In genomic region chr5:90949499-90949898, GRCm38 (mm10) we compare ENCODE assay signal across 27 mouse cellular contexts. TPM values are rescaled to one million over a fixed set of nuclear protein-coding genes. Genes with fewer than 3 reads are reported as not detected.
DNase-seq lines count a peak whose midpoint lies in the region; ATAC-seq and TF ChIP-seq lines count a peak whose summit lies in the region.
"Had no signal": no experiment of that assay in that cellular context is flagged by ENCODE, and none has a peak within 500 bp of the region (broad histone marks: within the 10 kb centered on the region; RNA-seq: fewer than 3 reads in every experiment).

No protein-coding gene starts in this region.

- ATAC-seq in liver, embryonic 11.5 days (replicated peaks; ENCODE audit: low FRiP score), result peak; percentile 57
- ATAC-seq in hematopoietic stem cell, adult 5-6 weeks (replicated peaks in 1 of 2; ENCODE audit: insufficient read depth in 1 of 2, low FRiP score in 2 of 2, low TSS enrichment in 1 of 2, low read depth in 1 of 2, poor library complexity in 2 of 2, severe bottlenecking in 2 of 2), result peak; percentile 32 to 34; a peak in 1 of 4 replicates
- ATAC-seq in liver, postnatal 0 days, result 0 out of 2 replicates have a peak, but pooled peaks have one; percentile 10
- ATAC-seq: activated CD4-positive, CD25-positive, alpha-beta regulatory T cell, adult 4 months; forebrain, embryonic 14.5 days; hindbrain, embryonic 16.5 days; Patski had no signal

- H3K27me3 ChIP-seq in liver, embryonic 11.5 days (replicated peaks; ENCODE audit: control insufficient read depth, insufficient read depth, low read length), result no peaks in the 10 kb centered on the region
- H3K27me3 ChIP-seq in liver, postnatal 0 days (ENCODE audit: insufficient read depth, low read length), result no peaks in the 10 kb centered on the region
- H3K27me3 ChIP-seq: CH12.LX; embryonic facial prominence, embryonic 15.5 days; heart, embryonic 12.5 days; hindbrain, embryonic 12.5 days; Patski had no signal

- 40% methylated on average over 15 of the region's 15 CpGs for WGBS in liver, embryonic 11.5 days
- WGBS in liver, postnatal 0 days (ENCODE audit: insufficient replicate concordance), result 42% methylated on average over 15 of the region's 15 CpGs

- H3K4me3 ChIP-seq in liver, embryonic 11.5 days (ENCODE audit: low read depth, low read length), result no peak overlapping the region
- H3K4me3 ChIP-seq in liver, postnatal 0 days (ENCODE audit: low read depth, low read length), result no peak overlapping the region
- H3K4me3 ChIP-seq: embryonic facial prominence, embryonic 15.5 days; erythroblast, embryonic 14.5 days; forebrain, embryonic 10.5 days; heart, adult 2 months; heart, embryonic 12.5 days; hindbrain, embryonic 12.5 days had no signal

- H3K36me3 ChIP-seq in liver, embryonic 11.5 days (ENCODE audit: control insufficient read depth, insufficient read depth, low read length), result no peaks in the 10 kb centered on the region
- H3K36me3 ChIP-seq in liver, postnatal 0 days (replicated peaks; ENCODE audit: insufficient read depth, low read length), result no peaks in the 10 kb centered on the region
- H3K36me3 ChIP-seq: embryonic facial prominence, embryonic 15.5 days; heart, embryonic 12.5 days had no signal

- peaks cover 7% of the 10 kb centered on the region for H3K4me1 ChIP-seq in liver, embryonic 11.5 days (replicated peaks; ENCODE audit: control insufficient read depth, insufficient read depth, low read length)
- no peaks in the 10 kb centered on the region; the same call in 1 of the 2 replicates for H3K4me1 ChIP-seq in liver, postnatal 0 days (ENCODE audit: insufficient read depth)
- H3K4me1 ChIP-seq: embryonic facial prominence, embryonic 15.5 days; forebrain, embryonic 10.5 days; hindbrain, embryonic 12.5 days had no signal

- peak overlapping the region; percentile 35 for H3K4me2 ChIP-seq in liver, embryonic 11.5 days
- peak overlapping the region; percentile 32; the same call in 1 of the 2 replicates for H3K4me2 ChIP-seq in liver, postnatal 0 days (ENCODE audit: low read depth, low read length)
- H3K4me2 ChIP-seq: embryonic facial prominence, embryonic 15.5 days; heart, embryonic 12.5 days; hindbrain, embryonic 12.5 days had no signal

- TF ChIP-seq EP300 in liver, postnatal 0 days (IDR thresholded peaks at IDR 0.05; ENCODE audit: low read depth), result 0 out of 2 replicates have a peak, but pooled peaks have one; percentile 21

- no peaks in the 10 kb centered on the region for H3K9me3 ChIP-seq in liver, embryonic 11.5 days (ENCODE audit: control insufficient read depth, low read length)
- no peaks in the 10 kb centered on the region for H3K9me3 ChIP-seq in liver, postnatal 0 days (ENCODE audit: low read length)
- H3K9me3 ChIP-seq: embryonic facial prominence, embryonic 15.5 days; forebrain, embryonic 10.5 days; heart, embryonic 12.5 days; hindbrain, embryonic 12.5 days had no signal

- H3K9ac ChIP-seq in liver, embryonic 11.5 days (ENCODE audit: low read depth, low read length), result no peak overlapping the region
- H3K9ac ChIP-seq in liver, postnatal 0 days (replicated peaks), result no peak overlapping the region
- H3K9ac ChIP-seq: embryonic facial prominence, embryonic 15.5 days; heart, embryonic 12.5 days; hindbrain, embryonic 12.5 days had no signal

- DNase-seq in liver, embryonic 11.5 days (ENCODE audit: low spot score), result no peak
- DNase-seq in liver, result no peak
- no peak for DNase-seq in liver, postnatal 0 days
- no peak for DNase-seq in gastrocnemius, postnatal 10 days
- DNase-seq in kidney, postnatal 36 days, result no peak
- DNase-seq in frontal cortex, adult 2 months (ENCODE audit: extremely low spot score in 1 of 2, low spot score in 1 of 2), result no peak
- DNase-seq: adrenal gland, postnatal 14 days; cerebellum, adult 18-20 months; cerebellum, adult 9-11 months; embryo, embryonic 11 days; heart, adult 2 months; heart, postnatal 36 days had no signal

- no peak overlapping the region for H3K27ac ChIP-seq in liver, embryonic 11.5 days (ENCODE audit: low read depth, low read length)
- H3K27ac ChIP-seq in liver, postnatal 0 days (ENCODE audit: low read depth), result no peak overlapping the region
- H3K27ac ChIP-seq: embryonic facial prominence, embryonic 15.5 days; forebrain, embryonic 10.5 days; heart, adult 2 months; hindbrain, embryonic 12.5 days had no signal

- no peak for TF ChIP-seq CTCF in liver, postnatal 0 days (IDR thresholded peaks at IDR 0.05; ENCODE audit: low read depth)

RNA-seq across cellular contexts. Expression of gene Mthfd2l, which starts 18.6 kb away (rescaled TPM):
- 22.4 and 23.1 TPM in 2 replicates for polyA plus RNA-seq in liver, embryonic 11.5 days (2014; fragmentation: Nextera tagmentation; extraction: Ambion mirVana)
- 25.7 and 26.4 TPM in 2 replicates for total RNA-seq in hematopoietic stem cell, adult 5-6 weeks (2017)
- 8.3 and 9.5 TPM in 2 replicates for polyA plus RNA-seq in liver, postnatal 0 days (2015; fragmentation: Nextera tagmentation; extraction: Ambion mirVana)
- total RNA-seq in gastrocnemius, postnatal 10 days (2021), result 10 to 100 TPM; 13.5 to 17.0 TPM
- 19.0 and 23.6 TPM in 2 replicates for polyA plus RNA-seq in frontal cortex, adult 2 months (2012; rRNA removed)

RNA-seq across cellular contexts. Expression of gene Cxcl2, which starts 45.8 kb away (rescaled TPM):
- polyA plus RNA-seq in liver, embryonic 11.5 days (2014; fragmentation: Nextera tagmentation; extraction: Ambion mirVana), result 0.22 TPM in 1 of 2 replicates, not detected in the other
- total RNA-seq in hematopoietic stem cell, adult 5-6 weeks (2017), result 59.1 and 228 TPM in 2 replicates
- 0.13 TPM in 1 of 2 replicates, not detected in the other for polyA plus RNA-seq in liver, postnatal 0 days (2015; fragmentation: Nextera tagmentation; extraction: Ambion mirVana)
- under 1 TPM in 1 of 2 experiments, not detected in 1; 0.25 TPM for total RNA-seq in gastrocnemius, postnatal 10 days (2021)
- 0.08 TPM in 1 of 2 replicates, not detected in the other for polyA plus RNA-seq in frontal cortex, adult 2 months (2012; rRNA removed)
- total RNA-seq: gastrocnemius, adult 8-10 months; gastrocnemius, postnatal 4 days; heart, adult 2 months; heart, postnatal 36 days had no signal
- polyA plus RNA-seq: activated CD4-positive, CD25-positive, alpha-beta regulatory T cell, adult 4 months; embryonic facial prominence, embryonic 11.5 days; embryonic facial prominence, embryonic 15.5 days; forebrain, embryonic 10.5 days; forebrain, embryonic 14.5 days; heart, embryonic 12.5 days; heart, embryonic 16.5 days; hindbrain, embryonic 12.5 days; hindbrain, embryonic 16.5 days had no signal

RNA-seq across cellular contexts. Expression of gene Cxcl1, which starts 58.5 kb away (rescaled TPM):
- polyA plus RNA-seq in liver, embryonic 11.5 days (2014; fragmentation: Nextera tagmentation; extraction: Ambion mirVana), result 0.84 TPM in 1 of 2 replicates, not detected in the other
- not detected in 2 replicates for total RNA-seq in hematopoietic stem cell, adult 5-6 weeks (2017)
- polyA plus RNA-seq in liver, postnatal 0 days (2015; fragmentation: Nextera tagmentation; extraction: Ambion mirVana), result 2.1 and 2.2 TPM in 2 replicates
- under 1 TPM in 1 of 2 experiments, not detected in 1; 0.35 TPM for total RNA-seq in gastrocnemius, postnatal 10 days (2021)
- 0.32 and 0.46 TPM in 2 replicates for polyA plus RNA-seq in frontal cortex, adult 2 months (2012; rRNA removed)
- total RNA-seq: CH12.LX; gastrocnemius, adult 8-10 months had no signal
- polyA plus RNA-seq: activated CD4-positive, CD25-positive, alpha-beta regulatory T cell, adult 4 months; erythroblast, embryonic 14.5 days; forebrain, embryonic 10.5 days; heart, embryonic 12.5 days had no signal
